ENCODE assay signal across 14 mouse cellular contexts in genomic region chr10:117818600-117818999, GRCm38 (mm10).
"Had no signal": no experiment of that assay in that cellular context is flagged by ENCODE, and none has a peak within 500 bp of the region (broad histone marks: within the 10 kb centered on the region; RNA-seq: fewer than 3 reads in every experiment).

No protein-coding gene starts in this region.

- H3K9me3 ChIP-seq: intestine, embryonic 15.5 days; limb, embryonic 12.5 days; midbrain, embryonic 13.5 days; neural tube, embryonic 15.5 days had no signal

- H3K27me3 ChIP-seq: intestine, embryonic 15.5 days; limb, embryonic 12.5 days; midbrain, embryonic 13.5 days; neural tube, embryonic 15.5 days had no signal

- H3K4me1 ChIP-seq: intestine, embryonic 15.5 days; limb, embryonic 12.5 days; midbrain, embryonic 13.5 days; neural tube, embryonic 15.5 days had no signal

- H3K27ac ChIP-seq: intestine, embryonic 15.5 days; limb, embryonic 12.5 days; liver, embryonic 14.5 days; macrophage; midbrain, embryonic 13.5 days; neural tube, embryonic 15.5 days had no signal

- ATAC-seq: intestine, embryonic 15.5 days; midbrain, embryonic 13.5 days had no signal

- H3K4me2 ChIP-seq: intestine, embryonic 15.5 days; limb, embryonic 12.5 days; lung, embryonic 14.5 days; midbrain, embryonic 13.5 days; neural tube, embryonic 15.5 days had no signal

- DNase-seq: kidney, adult 8-10 months; kidney, postnatal 36 days; layer of hippocampus, adult 9-11 months; liver; lung, embryonic 14.5 days; right cerebral cortex, postnatal 14 days; thymus, postnatal 36 days had no signal

- H3K9ac ChIP-seq: intestine, embryonic 15.5 days; limb, embryonic 12.5 days; liver, embryonic 14.5 days; lung, embryonic 14.5 days; midbrain, embryonic 13.5 days; neural tube, embryonic 15.5 days had no signal

- H3K4me3 ChIP-seq: intestine, embryonic 15.5 days; limb, embryonic 12.5 days; midbrain, embryonic 13.5 days; myocyte; neural tube, embryonic 15.5 days had no signal
